Mouse (Mus musculus): ENCODE data around the gene Rhot2. TPM values are rescaled to one million over a fixed set of nuclear protein-coding genes. Genes with fewer than 3 reads are reported as not detected.

The Rhot2 gene
- 10 to 100 TPM; 95.6 to 97.8 TPM for total RNA-seq (2021)
- long read RNA-seq, experiment 1, partial matches to known transcripts = 6 of 20 reads
- long read RNA-seq, experiment 1, other reads (novel, unspliced or antisense) = 10 of 20 reads
- long read RNA-seq, experiment 2, transcript Rhot2-201 (19 exons, 3,189 nt) = major isoform, 8 of 24 reads
- long read RNA-seq, experiment 2, partial matches to known transcripts = 12 of 24 reads
- long read RNA-seq, experiment 2, other reads (novel, unspliced or antisense) = 4 of 24 reads

- peak; percentile 89 to 95 for DNase-seq (ENCODE audit: low spot score in 2 of 2)
These were observed at the start of gene Rhot2 for GRCm38 (mm10) chr17:25844396-25844901. Gene Rhot2, minus strand, starts transcription at chr17:25844851.

GRCm38 (mm10) chr17:25893975-25894617 lies 49.4 kb upstream of the Rhot2 start:
- peak; percentile 59 to 71 for DNase-seq (ENCODE audit: low spot score in 2 of 2)

GRCm38 (mm10) chr17:25888837-25889236 lies 44.2 kb upstream of the Rhot2 start:
- DNase-seq (ENCODE audit: low spot score in 2 of 2) = no peak

GRCm38 (mm10) chr17:25887467-25887866 lies 42.8 kb upstream of the Rhot2 start:
- no peak for DNase-seq (ENCODE audit: low spot score in 2 of 2)

GRCm38 (mm10) chr17:25886806-25887205 lies 42.2 kb upstream of the Rhot2 start:
- no peak for DNase-seq (ENCODE audit: low spot score in 2 of 2)

GRCm38 (mm10) chr17:25885636-25886035 lies 41.0 kb upstream of the Rhot2 start:
- DNase-seq (ENCODE audit: low spot score in 2 of 2) = no peak

- DNase-seq (ENCODE audit: low spot score in 2 of 2) = no peak
These were observed 39.2 kb upstream of the Rhot2 start for GRCm38 (mm10) chr17:25883824-25884223.

GRCm38 (mm10) chr17:25883268-25883667 lies 38.6 kb upstream of the Rhot2 start:
- no peak for DNase-seq (ENCODE audit: low spot score in 2 of 2)

- no peak for DNase-seq (ENCODE audit: low spot score in 2 of 2)
These were observed 37.7 kb upstream of the Rhot2 start for GRCm38 (mm10) chr17:25882306-25882705.

- no peak for DNase-seq (ENCODE audit: low spot score in 2 of 2)
These were observed 37.0 kb upstream of the Rhot2 start for GRCm38 (mm10) chr17:25881691-25882090.

GRCm38 (mm10) chr17:25880913-25881641 lies 36.4 kb upstream of the Rhot2 start:
- no peak for DNase-seq (ENCODE audit: low spot score in 2 of 2)

GRCm38 (mm10) chr17:25880196-25880910 lies 35.7 kb upstream of the Rhot2 start, which contains the start of gene Wfikkn1:
Gene Wfikkn1, minus strand, starts transcription at chr17:25880858.
- no peak for DNase-seq (ENCODE audit: low spot score in 2 of 2)

- no peak for DNase-seq (ENCODE audit: low spot score in 2 of 2)
These were observed 35.1 kb upstream of the Rhot2 start for GRCm38 (mm10) chr17:25879750-25880149.

- no peak for DNase-seq (ENCODE audit: low spot score in 2 of 2)
These were observed 34.6 kb upstream of the Rhot2 start for GRCm38 (mm10) chr17:25879261-25879660.

- no peak for DNase-seq (ENCODE audit: low spot score in 2 of 2)
These were observed 34.0 kb upstream of the Rhot2 start for GRCm38 (mm10) chr17:25878611-25879180.

GRCm38 (mm10) chr17:25877741-25878610 lies 33.3 kb upstream of the Rhot2 start:
- DNase-seq (ENCODE audit: low spot score in 2 of 2) = no peak

GRCm38 (mm10) chr17:25877025-25877424 lies 32.4 kb upstream of the Rhot2 start:
- no peak for DNase-seq (ENCODE audit: low spot score in 2 of 2)

- no peak for DNase-seq (ENCODE audit: low spot score in 2 of 2)
These were observed 31.8 kb upstream of the Rhot2 start for GRCm38 (mm10) chr17:25876347-25876915.

All from layer of hippocampus, postnatal 14 days (tissue).